Mouse (Mus musculus) liver (tissue): ENCODE results near the gene Galns.
"Not testable (repeated sequence)": the region's sequence is repeated elsewhere in the genome, so short reads cannot be mapped to it uniquely, and the experiment has no call there.

Source experiments
- DNase-seq: peaks from one replicate; pipeline ENCODE4 v3.0.0-alpha.2; 2020; ENCODE audit warnings: mixed read lengths

The Galns gene

DNA sequence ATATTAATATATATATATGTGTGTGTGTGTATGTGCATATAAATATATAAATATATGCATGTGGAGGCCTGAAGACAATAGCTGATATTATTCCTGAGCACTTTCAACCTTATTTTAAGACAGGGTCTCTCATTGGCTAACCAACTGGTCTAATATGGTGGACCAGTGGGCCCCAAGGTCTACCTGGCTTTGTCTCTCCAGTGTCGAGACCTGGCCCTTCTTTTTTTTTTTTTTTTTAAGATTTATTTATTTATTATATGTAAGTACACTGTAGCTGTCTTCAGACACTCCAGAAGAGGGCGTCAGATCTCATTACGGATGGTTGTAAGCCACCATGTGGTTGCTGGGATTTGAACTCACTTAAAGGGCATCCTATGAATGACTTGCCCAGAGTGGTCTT is 20.9 kb upstream of the Galns start:
- DNase-seq = not testable (repeated sequence)

DNA sequence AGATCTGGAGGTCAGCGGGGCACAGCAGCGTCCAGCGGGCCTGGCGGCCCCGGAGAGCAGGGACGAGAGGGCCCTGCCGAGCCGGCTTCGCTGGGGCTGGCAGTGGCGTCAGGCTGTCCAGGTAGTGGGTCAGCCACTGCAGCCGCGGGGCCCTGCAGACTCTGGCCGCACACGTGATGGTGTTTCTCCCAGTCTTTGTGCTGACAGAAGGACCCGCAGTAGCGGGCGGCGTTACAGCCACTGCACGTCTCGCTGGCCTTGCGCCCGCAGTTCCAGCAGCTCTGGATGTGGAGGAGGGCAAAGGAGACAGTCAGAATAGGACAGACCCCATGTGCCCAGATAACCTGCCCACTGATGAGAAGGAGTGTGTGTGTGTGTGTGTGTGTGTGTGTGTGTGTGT is 19.4 kb upstream of the Galns start:
- no peak for DNase-seq

DNA sequence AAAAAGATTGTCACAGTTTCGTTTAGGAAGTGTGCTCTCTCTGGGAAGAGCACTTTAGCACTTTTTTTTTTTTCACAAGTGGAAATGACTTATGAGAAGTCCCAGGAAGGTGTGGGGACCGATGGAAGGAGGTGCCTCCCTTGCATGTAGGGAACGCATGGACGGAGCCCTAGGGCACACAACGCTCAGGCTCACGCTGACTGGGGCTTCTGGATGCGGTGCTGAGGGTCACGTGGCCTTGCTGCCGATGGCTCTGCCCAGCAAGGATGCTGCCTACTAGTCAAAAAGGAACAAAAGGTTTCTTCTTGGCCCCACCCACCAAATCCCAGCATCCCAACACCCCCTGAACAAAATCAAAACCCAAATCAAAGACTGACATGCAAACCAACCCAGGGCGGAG is 18.1 kb upstream of the Galns start:
- no peak for DNase-seq

- no peak for DNase-seq
Observed at GRCm38 (mm10) chr8:122626896-122627295, 15.6 kb upstream of the Galns start.

DNA sequence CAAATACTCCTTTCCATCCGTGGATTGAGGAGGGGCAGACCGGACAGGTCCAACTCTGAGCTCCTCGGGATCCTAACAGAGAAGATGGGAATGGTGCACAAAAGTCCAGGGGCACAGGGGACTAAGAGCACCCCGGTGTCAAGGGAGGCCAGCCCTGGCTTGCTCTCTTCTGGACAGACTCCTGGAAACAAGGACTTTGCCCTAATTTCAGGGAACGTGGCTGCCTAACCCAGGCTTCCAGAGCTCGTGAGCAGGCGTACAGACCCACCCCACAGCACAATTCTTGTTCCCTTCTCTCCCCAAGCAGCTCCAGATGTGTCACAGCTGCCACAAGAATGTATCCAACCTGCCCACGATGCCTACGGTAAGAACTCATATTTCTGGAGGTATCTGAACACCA is 14.5 kb upstream of the Galns start:
- DNase-seq = no peak

DNA sequence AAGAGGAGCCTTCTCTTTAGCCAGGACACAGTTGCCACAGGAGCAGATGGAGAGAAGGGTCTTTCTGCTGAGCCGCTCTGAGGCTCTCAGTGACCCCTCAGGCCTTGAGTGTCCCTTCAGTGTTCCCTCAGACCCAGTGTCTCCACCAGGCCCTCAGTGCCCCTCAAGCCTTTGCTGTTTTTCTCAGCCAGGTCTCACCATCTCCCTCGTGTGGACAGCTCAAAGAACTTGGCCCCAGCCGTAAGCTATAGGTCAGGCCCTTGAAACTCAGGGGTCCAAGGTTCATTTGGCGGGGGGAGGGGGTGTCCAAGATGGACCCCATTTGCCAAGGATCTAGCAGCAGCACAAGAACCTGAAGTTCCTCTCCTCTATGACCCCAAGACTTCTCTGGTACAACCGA is 13.4 kb upstream of the Galns start:
- no peak for DNase-seq

- no peak for DNase-seq
Observed at GRCm38 (mm10) chr8:122623844-122624642, 12.8 kb upstream of the Galns start.

DNA sequence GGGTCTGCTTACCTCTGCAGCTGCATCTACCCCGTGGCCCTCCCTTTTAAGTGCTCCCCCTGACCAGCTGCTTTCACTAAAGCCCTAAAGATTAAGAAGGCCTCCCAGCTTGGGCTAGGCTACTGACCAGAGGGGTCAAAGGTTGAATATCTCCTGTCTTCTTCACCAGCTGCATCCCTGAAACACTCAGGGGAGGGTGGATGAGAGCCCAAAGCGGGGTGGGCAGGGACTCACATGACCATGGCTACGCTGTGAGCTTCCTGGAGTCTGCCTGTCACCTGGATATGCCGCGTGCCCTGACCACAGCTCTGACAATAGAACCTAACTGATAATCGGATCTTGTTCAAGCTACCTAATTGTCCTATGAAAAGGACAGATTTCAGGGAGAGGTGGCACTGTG is 11.5 kb upstream of the Galns start, which contains the start of gene Pabpn1l:
TSS of gene Pabpn1l (minus strand) at position 13 of the 400 bp plus-strand sequence.
- DNase-seq = no peak

DNA sequence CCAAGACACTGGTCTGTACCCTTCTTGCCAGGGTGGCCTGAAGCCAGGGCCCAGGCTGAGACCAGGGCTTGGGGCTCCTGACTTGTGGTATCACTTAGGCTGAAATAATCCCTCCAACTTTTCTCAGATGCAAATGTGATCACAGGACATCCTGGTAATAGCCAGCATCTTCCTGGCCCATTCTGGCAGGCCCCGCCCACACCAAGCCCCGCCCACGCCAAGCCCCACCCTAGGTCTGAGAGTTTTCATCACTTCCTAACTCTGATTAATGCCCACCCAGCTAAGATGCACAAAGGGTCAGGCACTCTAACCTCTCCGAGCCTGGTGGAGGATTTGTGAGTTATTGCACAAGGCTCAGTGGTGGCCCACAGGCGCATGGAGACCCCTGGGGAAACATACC is 9.2 kb upstream of the Galns start:
- DNase-seq = peak; percentile 60

GRCm38 (mm10) chr8:122618660-122619378 is 7.6 kb upstream of the Galns start:
- DNase-seq = peak; percentile 75

- peak; percentile 86 for DNase-seq
Observed at GRCm38 (mm10) chr8:122617947-122618546, 6.8 kb upstream of the Galns start.

DNA sequence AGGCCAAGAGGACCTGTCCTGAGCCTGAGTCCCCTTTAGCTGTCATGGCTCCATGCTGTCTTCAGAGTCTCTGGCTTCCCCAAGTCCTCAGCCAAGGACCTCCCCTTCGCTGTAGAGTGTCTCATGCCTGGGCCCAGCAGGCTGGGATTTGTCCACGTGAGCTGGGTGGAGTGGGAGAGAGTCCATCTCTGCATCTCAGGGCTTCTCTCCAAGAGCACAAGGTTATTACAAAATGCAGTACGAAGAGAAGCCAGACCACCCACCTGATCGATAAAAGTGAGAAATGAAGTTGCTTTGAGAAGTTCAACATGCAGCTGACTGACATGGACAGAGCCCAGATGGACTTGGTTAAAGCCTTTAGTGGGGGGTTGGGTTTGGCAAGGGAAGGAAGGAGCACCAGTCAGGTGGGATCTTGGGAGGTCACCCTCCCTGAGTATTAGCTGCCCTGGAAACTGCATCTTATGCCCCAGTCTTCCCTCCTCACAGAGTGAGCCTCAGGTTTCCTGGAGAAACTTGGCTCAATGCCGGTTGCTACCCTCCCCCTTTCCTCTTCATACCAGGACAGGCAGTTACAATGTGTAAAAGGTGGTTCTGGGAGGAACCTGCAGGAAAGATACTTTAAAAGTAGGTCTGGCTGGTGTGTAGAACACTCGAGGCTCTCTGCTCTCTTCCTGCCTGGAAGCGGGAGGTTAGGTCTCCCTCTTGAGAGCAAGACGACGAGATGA is 5.1 kb upstream of the Galns start:
- DNase-seq = no peak

DNA sequence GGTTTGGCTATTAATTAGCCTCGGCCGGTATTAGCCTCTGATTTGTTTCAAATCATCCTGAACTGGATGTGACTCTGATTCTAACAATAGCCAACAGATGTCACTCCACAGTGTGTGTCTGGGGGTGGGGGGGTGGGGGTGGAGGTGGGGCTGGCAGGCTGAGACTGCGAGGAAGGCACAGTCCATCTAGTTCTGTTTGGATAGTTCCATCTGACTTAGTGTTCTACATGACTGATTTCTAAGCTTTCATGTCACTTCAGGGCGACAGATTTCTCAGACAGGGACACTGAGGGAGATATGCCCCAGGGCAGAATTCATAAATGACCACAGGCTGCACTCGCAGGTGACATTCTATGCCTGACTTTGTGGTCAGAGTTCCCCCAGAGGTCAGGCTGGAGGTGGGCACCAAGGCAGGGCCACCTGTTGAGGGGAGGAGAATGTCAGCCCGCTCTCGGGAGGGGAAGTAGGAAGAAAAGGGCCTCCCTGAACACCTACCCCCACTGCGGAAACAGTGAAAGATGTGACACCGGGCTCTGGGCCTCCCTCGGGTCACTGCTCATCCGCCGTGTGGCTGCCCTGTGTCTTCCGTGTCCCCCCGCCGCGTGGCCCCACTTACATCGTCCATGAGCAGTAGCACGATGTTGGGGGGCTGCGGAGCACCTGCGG is 518 bp downstream of the Galns start:
- no peak for DNase-seq

- DNase-seq = no peak
Observed at GRCm38 (mm10) chr8:122610209-122610608, 1.1 kb downstream of the Galns start.

- DNase-seq = no peak
Observed at GRCm38 (mm10) chr8:122606810-122607209, 4.5 kb downstream of the Galns start.

DNA sequence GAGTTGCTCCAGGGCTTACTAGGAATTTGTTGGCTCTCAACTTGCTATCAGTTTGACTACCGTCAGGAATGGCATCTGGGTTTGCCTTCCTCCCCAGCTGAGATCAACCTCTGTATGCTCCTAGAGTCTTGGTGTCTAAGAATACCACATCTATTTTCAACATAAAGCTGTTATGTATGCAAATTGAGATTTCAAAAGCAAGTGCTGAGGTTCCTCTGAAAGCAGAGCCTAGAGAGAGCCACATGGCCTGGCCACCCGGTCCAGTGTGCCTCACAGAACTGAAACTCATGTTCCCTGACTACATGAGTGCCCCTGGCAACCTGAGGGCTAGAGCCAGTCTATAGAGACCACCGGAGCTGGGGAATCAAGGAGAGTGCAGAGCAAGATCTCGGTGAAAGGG is 5.9 kb downstream of the Galns start:
- DNase-seq = no peak

GRCm38 (mm10) chr8:122604640-122605039 is 6.6 kb downstream of the Galns start:
- DNase-seq = no peak

DNA sequence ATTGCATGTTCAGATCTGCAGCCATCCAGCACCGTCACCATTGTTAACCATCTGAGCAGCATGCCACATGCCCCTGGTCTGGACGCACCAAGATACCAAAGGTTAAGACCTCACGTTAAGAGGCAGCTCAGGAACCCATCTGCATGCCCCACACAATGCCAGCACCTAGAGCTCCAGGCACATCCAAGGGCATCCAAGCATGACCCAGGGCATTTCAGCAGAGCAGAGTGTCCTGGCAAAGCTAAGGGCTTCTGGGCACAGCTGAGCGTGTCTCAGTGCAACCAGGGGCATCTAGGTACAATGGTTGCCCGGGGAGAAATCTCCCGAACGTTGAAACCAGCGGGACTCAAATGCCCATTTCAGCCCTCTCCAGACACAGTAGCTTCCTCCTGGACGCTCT is 10.6 kb downstream of the Galns start:
- DNase-seq = no peak

GRCm38 (mm10) chr8:122596031-122596430 is 15.2 kb downstream of the Galns start:
- DNase-seq = no peak

- no peak for DNase-seq
Observed at GRCm38 (mm10) chr8:122593783-122594507, 17.3 kb downstream of the Galns start.

- no peak for DNase-seq
Observed at GRCm38 (mm10) chr8:122593240-122593639, 18.0 kb downstream of the Galns start.

DNA sequence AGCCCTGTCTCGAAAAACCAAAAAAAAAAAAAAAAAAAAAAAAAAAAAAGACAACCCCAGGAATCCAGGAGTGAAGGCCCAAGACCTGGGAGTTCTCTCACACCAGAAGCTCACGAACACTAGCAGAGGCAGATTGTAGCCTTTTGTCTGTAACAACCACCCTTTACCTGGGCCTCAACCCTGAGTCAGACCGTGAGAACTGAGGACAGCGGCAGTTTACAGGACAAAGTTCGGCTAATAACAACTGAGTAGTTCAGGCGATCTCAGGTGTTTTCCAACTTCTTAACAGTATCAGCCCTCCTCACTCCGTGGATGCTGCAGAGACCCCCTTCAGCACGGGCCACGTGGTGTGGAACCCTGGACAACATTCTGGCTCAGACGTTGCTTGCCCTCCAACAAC is 24.5 kb downstream of the Galns start:
- no peak for DNase-seq
